Mouse (Mus musculus): ENCODE results near the gene Capza1.

DNA sequence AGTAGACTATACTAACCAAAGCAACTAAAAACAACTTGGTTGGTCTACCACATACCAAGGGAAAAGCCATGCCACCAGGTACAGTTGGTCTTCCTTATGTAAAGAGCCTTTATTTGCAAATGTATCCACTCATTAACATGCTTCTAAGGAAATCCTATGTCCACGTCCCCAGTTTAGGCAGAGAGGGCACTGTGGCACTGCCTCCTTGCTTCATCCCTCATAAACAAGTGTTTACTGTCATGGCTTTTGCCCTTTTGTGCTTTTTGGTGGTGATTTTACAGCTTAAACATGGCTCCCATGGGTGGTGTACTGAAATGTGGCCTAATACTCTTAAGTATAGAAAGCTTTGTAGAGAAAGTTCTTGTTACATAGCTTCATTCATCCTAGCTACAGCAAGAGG lies 43.9 kb downstream of the Capza1 start:
- TF ChIP-seq CTCF (IDR thresholded peaks at IDR 0.05; ENCODE audit: low read depth) (no peak), EP300 (optimal IDR thresholded peaks at IDR 0.05) (no peak)
